ENCODE assay signal across 26 mouse cellular contexts in the genomic region with DNA sequence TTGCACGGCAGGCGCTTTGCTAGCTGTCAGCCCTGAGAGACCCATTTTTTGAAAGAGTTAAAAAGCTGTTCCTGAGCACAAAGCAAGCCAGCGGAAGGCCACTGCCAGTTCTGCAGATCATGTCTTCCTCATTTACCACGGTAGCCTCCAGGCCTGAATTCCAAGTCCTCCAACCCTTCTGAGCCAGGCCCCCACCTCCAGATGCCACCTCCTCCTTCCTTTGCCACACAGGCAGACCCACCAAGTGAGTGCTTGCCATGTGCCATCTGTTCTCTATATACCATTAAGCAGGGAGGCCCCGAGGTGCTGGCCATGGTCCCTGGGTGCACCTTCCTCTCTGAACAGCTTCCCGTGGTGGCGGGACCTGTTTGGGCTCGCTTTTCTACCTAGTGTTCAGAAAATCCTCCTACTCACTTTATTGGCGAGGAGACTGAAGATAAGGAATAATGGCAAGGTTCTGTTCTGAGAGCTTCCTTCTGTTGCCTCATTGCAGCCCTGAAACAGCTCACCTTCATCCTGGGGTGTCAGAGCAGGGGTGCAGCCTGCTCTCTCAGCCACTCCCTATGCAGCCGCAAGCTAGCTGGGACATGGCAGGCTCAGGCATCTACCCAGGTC. TPM values are rescaled to one million over a fixed set of nuclear protein-coding genes. Genes with fewer than 3 reads are reported as not detected.
DNase-seq lines count a peak whose midpoint lies in the region; ATAC-seq and TF ChIP-seq lines count a peak whose summit lies in the region.
"Had no signal": no experiment of that assay in that cellular context is flagged by ENCODE, and none has a peak within 500 bp of the region (broad histone marks: within the 10 kb centered on the region; RNA-seq: fewer than 3 reads in every experiment).

No protein-coding gene starts in this region.

- TF ChIP-seq CTCF in liver, postnatal 0 days (IDR thresholded peaks at IDR 0.05; ENCODE audit: low read depth): no peak

- no peak overlapping the region for H3K27ac ChIP-seq in hindbrain, embryonic 14.5 days
- no peak overlapping the region for H3K27ac ChIP-seq in hindbrain, embryonic 10.5 days
- peak overlapping the region; percentile 30 for H3K27ac ChIP-seq in liver, embryonic 13.5 days
- H3K27ac ChIP-seq in liver, postnatal 0 days (ENCODE audit: low read depth): no peak overlapping the region
- H3K27ac ChIP-seq: embryonic facial prominence, embryonic 10.5 days; embryonic facial prominence, embryonic 15.5 days; forebrain, embryonic 15.5 days; heart, embryonic 13.5 days; kidney, embryonic 15.5 days; left cerebral cortex, adult 2 months; midbrain, embryonic 13.5 days had no signal

- peak; percentile 49 to 68 for DNase-seq in cerebellum, postnatal 10 days
- DNase-seq in cerebellum, postnatal 25 days: no peak
- no peak for DNase-seq in hindbrain, embryonic 14.5 days (ENCODE audit: low spot score)
- DNase-seq in hindbrain, embryonic 10.5 days (ENCODE audit: low spot score): no peak
- DNase-seq in liver, embryonic 13.5 days: no peak
- no peak for DNase-seq in liver, postnatal 0 days
- no peak for DNase-seq in retina, embryonic 14.5 days (ENCODE audit: low spot score)
- DNase-seq: cerebellum, adult 9-10 months; heart, postnatal 10 days; kidney, adult 18-20 months; kidney, postnatal 25 days; lung, adult 18-20 months; lung, postnatal 4 days; retina, postnatal 1 day; right cerebral cortex, postnatal 14 days had no signal

- no peak overlapping the region for H3K4me3 ChIP-seq in hindbrain, embryonic 14.5 days (replicated peaks; ENCODE audit: low read length)
- H3K4me3 ChIP-seq in hindbrain, embryonic 10.5 days: no peak overlapping the region
- H3K4me3 ChIP-seq in liver, embryonic 13.5 days (replicated peaks): no peak overlapping the region
- H3K4me3 ChIP-seq in liver, postnatal 0 days (ENCODE audit: low read depth, low read length): no peak overlapping the region
- H3K4me3 ChIP-seq: embryonic facial prominence, embryonic 10.5 days; embryonic facial prominence, embryonic 15.5 days; forebrain, embryonic 15.5 days; heart, embryonic 13.5 days; kidney, embryonic 15.5 days; left cerebral cortex, adult 2 months; megakaryocyte, embryonic 14.5 days; midbrain, embryonic 13.5 days had no signal

- H3K27me3 ChIP-seq in hindbrain, embryonic 14.5 days (ENCODE audit: control insufficient read depth, insufficient read depth, low read length): no peaks in the 10 kb centered on the region
- H3K27me3 ChIP-seq in hindbrain, embryonic 10.5 days (ENCODE audit: insufficient read depth, poor library complexity, severe bottlenecking): peaks cover 3% of the 10 kb centered on the region; the same call in 1 of the 2 replicates
- no peaks in the 10 kb centered on the region for H3K27me3 ChIP-seq in liver, embryonic 13.5 days
- H3K27me3 ChIP-seq in liver, postnatal 0 days (ENCODE audit: insufficient read depth, low read length): no peaks in the 10 kb centered on the region
- H3K27me3 ChIP-seq: CH12.LX; embryonic facial prominence, embryonic 15.5 days; forebrain, embryonic 15.5 days; heart, embryonic 13.5 days; kidney, embryonic 15.5 days; midbrain, embryonic 13.5 days had no signal

- 0 out of 2 replicates have a peak, but pooled peaks have one; percentile 2 for ATAC-seq in hindbrain, embryonic 14.5 days (ENCODE audit: low FRiP score)
- ATAC-seq in liver, embryonic 13.5 days (ENCODE audit: low read depth): no peak
- no peak for ATAC-seq in liver, postnatal 0 days
- ATAC-seq: activated CD4-positive, CD25-positive, alpha-beta regulatory T cell, adult 4 months; forebrain, embryonic 15.5 days; lung, postnatal 0 days had no signal

- no peaks in the 10 kb centered on the region for H3K36me3 ChIP-seq in hindbrain, embryonic 14.5 days (replicated peaks; ENCODE audit: control insufficient read depth, insufficient read depth)
- H3K36me3 ChIP-seq in hindbrain, embryonic 10.5 days: no peaks in the 10 kb centered on the region
- H3K36me3 ChIP-seq in liver, embryonic 13.5 days: peaks cover 37% of the 10 kb centered on the region
- H3K36me3 ChIP-seq in liver, postnatal 0 days (replicated peaks; ENCODE audit: insufficient read depth, low read length): peaks cover 8% of the 10 kb centered on the region; the same call in 1 of the 2 replicates
- H3K36me3 ChIP-seq: embryonic facial prominence, embryonic 15.5 days; forebrain, embryonic 15.5 days; kidney, embryonic 15.5 days; midbrain, embryonic 13.5 days had no signal

- 80% methylated on average over 10 of the region's 10 CpGs for WGBS in hindbrain, embryonic 14.5 days
- WGBS in hindbrain, embryonic 10.5 days: 84% methylated on average over 10 of the region's 10 CpGs
- 78% methylated on average over 10 of the region's 10 CpGs for WGBS in liver, embryonic 13.5 days (ENCODE audit: insufficient replicate concordance)
- WGBS in liver, postnatal 0 days (ENCODE audit: insufficient replicate concordance): 77% methylated on average over 10 of the region's 10 CpGs

- no peaks in the 10 kb centered on the region for H3K4me1 ChIP-seq in hindbrain, embryonic 14.5 days (replicated peaks; ENCODE audit: control insufficient read depth, insufficient read depth, low read length)
- H3K4me1 ChIP-seq in hindbrain, embryonic 10.5 days (replicated peaks): peaks cover 7% of the 10 kb centered on the region; the same call in 1 of the 2 replicates
- peaks cover 38% of the 10 kb centered on the region for H3K4me1 ChIP-seq in liver, embryonic 13.5 days (replicated peaks)
- H3K4me1 ChIP-seq in liver, postnatal 0 days (ENCODE audit: insufficient read depth): no peaks in the 10 kb centered on the region
- H3K4me1 ChIP-seq: forebrain, embryonic 15.5 days; midbrain, embryonic 13.5 days had no signal

- H3K4me2 ChIP-seq in hindbrain, embryonic 14.5 days (replicated peaks): no peak overlapping the region
- H3K4me2 ChIP-seq in liver, embryonic 13.5 days: no peak overlapping the region
- no peak overlapping the region for H3K4me2 ChIP-seq in liver, postnatal 0 days (ENCODE audit: low read depth, low read length)
- H3K4me2 ChIP-seq: embryonic facial prominence, embryonic 15.5 days; forebrain, embryonic 15.5 days; heart, embryonic 13.5 days; kidney, embryonic 15.5 days; midbrain, embryonic 13.5 days had no signal

- no peaks in the 10 kb centered on the region for H3K9me3 ChIP-seq in hindbrain, embryonic 14.5 days (ENCODE audit: control insufficient read depth, low read length)
- H3K9me3 ChIP-seq in hindbrain, embryonic 10.5 days: no peaks in the 10 kb centered on the region
- no peaks in the 10 kb centered on the region for H3K9me3 ChIP-seq in liver, embryonic 13.5 days (replicated peaks)
- H3K9me3 ChIP-seq in liver, postnatal 0 days (ENCODE audit: low read length): no peaks in the 10 kb centered on the region
- H3K9me3 ChIP-seq: embryonic facial prominence, embryonic 10.5 days; embryonic facial prominence, embryonic 15.5 days; forebrain, embryonic 15.5 days; heart, embryonic 13.5 days; kidney, embryonic 15.5 days; megakaryocyte, embryonic 14.5 days; midbrain, embryonic 13.5 days had no signal

- TF ChIP-seq EP300 in liver, postnatal 0 days (IDR thresholded peaks at IDR 0.05; ENCODE audit: low read depth): no peak

- no peak overlapping the region for H3K9ac ChIP-seq in hindbrain, embryonic 14.5 days
- no peak overlapping the region for H3K9ac ChIP-seq in liver, embryonic 13.5 days
- H3K9ac ChIP-seq in liver, postnatal 0 days (replicated peaks): no peak overlapping the region
- H3K9ac ChIP-seq: embryonic facial prominence, embryonic 15.5 days; forebrain, embryonic 15.5 days; heart, embryonic 13.5 days; kidney, embryonic 15.5 days; midbrain, embryonic 13.5 days had no signal

RNA-seq across cellular contexts. Expression of a gene that starts 6.0 kb away (rescaled TPM):
- polyA plus RNA-seq in hindbrain, embryonic 14.5 days (2014; fragmentation: Nextera tagmentation; extraction: Ambion mirVana): 3.3 and 3.5 TPM in 2 replicates
- polyA plus RNA-seq in hindbrain, embryonic 10.5 days (2016; fragmentation: Nextera tagmentation; extraction: Ambion mirVana): 2.5 and 2.8 TPM in 2 replicates
- 14.2 and 14.7 TPM in 2 replicates for polyA plus RNA-seq in liver, embryonic 13.5 days (2015; fragmentation: Nextera tagmentation; extraction: Ambion mirVana)
- polyA plus RNA-seq in liver, postnatal 0 days (2015; fragmentation: Nextera tagmentation; extraction: Ambion mirVana): 5.0 and 5.4 TPM in 2 replicates
- polyA plus RNA-seq: activated CD4-positive, CD25-positive, alpha-beta regulatory T cell, adult 4 months had no signal

Comparison
In these comparisons a context has a peak if more than half of its experiments do, and no peak if none do; other contexts are left out.
1. DNase-seq: peak in cerebellum, postnatal 10 days (2 of 2); none in cerebellum, postnatal 25 days (0 of 2), hindbrain, embryonic 14.5 days (single experiment), hindbrain, embryonic 10.5 days (single experiment), liver, embryonic 13.5 days (single experiment), liver, postnatal 0 days (single experiment) and retina, embryonic 14.5 days (single experiment).